Mouse (Mus musculus): ENCODE measurements around the gene Ldoc1.

- no peak for TF ChIP-seq POLR2A (IDR thresholded peaks at IDR 0.05; ENCODE audit: borderline replicate concordance, extremely low read depth, insufficient read depth, insufficient read length, poor library complexity, severe bottlenecking)
- no peak for TF ChIP-seq CTCF (IDR thresholded peaks at IDR 0.05; ENCODE audit: borderline replicate concordance, extremely low read depth, insufficient read depth, insufficient read length)
Observed at GRCm38 (mm10) chrX:61723029-61723980, 14.0 kb downstream of the Ldoc1 start.

All from brain, embryonic 14.5 days (tissue).